Mouse (Mus musculus) embryonic facial prominence, embryonic 14.5 days (tissue): ENCODE data around the gene Magea4. TPM values are rescaled to one million over a fixed set of nuclear protein-coding genes. Genes with fewer than 3 reads are reported as not detected.

Experiments
- ATAC-seq: fragments of 200-750 bp; cut with Nextera tagmentation; 2 replicates; pipeline ENCODE4 v1.8.0; 2017; ENCODE audit warnings: low read depth, moderate number of reproducible peaks, moderate TSS enrichment
- DNase-seq: peaks from one replicate; pipeline ENCODE4 v3.0.0-alpha.2; 2015; ENCODE audit warnings: low spot score
- H3K27ac ChIP-seq: fragments of 300-500 bp; sonication (generic); replicated peaks from 2 replicates; pipeline ENCODE4 v1.5.1; 2014; ENCODE audit warnings: low read depth, mild to moderate bottlenecking, low read length, moderate library complexity
- H3K27me3 ChIP-seq: fragments of 300-500 bp; sonication (generic); replicated peaks from 2 replicates; pipeline ENCODE4 v1.6.1; 2014; ENCODE audit warnings: low read length; ENCODE audit not compliant: control insufficient read depth, insufficient read depth
- H3K36me3 ChIP-seq: fragments of 300-500 bp; sonication (generic); 2 replicates; pipeline ENCODE4 v1.6.1; 2014; ENCODE audit warnings: low read length, mixed read lengths; ENCODE audit not compliant: control insufficient read depth, insufficient read depth
- H3K4me1 ChIP-seq: fragments of 300-500 bp; sonication (generic); 2 replicates; pipeline ENCODE4 v1.6.1; 2014; ENCODE audit warnings: antibody characterized with exemption, low read length; ENCODE audit not compliant: control insufficient read depth, insufficient read depth
- H3K4me2 ChIP-seq: fragments of 300-500 bp; sonication (generic); 2 replicates; pipeline ENCODE4 v1.6.1; 2014; ENCODE audit warnings: low read depth, mild to moderate bottlenecking, low read length, moderate library complexity, mixed read lengths
- H3K4me3 ChIP-seq: fragments of 300-500 bp; sonication (generic); 2 replicates; pipeline ENCODE4 v1.5.1; 2014; ENCODE audit warnings: low read depth, mild to moderate bottlenecking, low read length
- H3K9ac ChIP-seq: fragments of 300-500 bp; sonication (generic); 2 replicates; pipeline ENCODE4 v1.6.1; 2014; ENCODE audit warnings: low read depth, mild to moderate bottlenecking, low read length, moderate library complexity, mixed read lengths
- H3K9me3 ChIP-seq: fragments of 300-500 bp; sonication (generic); 2 replicates; pipeline ENCODE4 v1.6.1; 2016; ENCODE audit warnings: low read length; ENCODE audit not compliant: control insufficient read depth
- WGBS: fragments of 180-500 bp; shearing (Covaris S2); extraction: QIAGEN DNeasy Blood & Tissue Kit; methylation state at CpG from one replicate; pipeline ENCODE4 v1.1.7; 2014; 5-methylcytosine and 5-hydroxymethylcytosine counted together
- microRNA counts: library from miRNA; unstranded; fragments of <30 nt; microRNA quantifications from one replicate; lab custom pipeline; 2017
- microRNA-seq: library from miRNA; unstranded; fragments of <30 nt; microRNA quantifications from one replicate; pipeline ENCODE4, GENCODE M21; 2016; ENCODE audit warnings: borderline number of aligned reads
- polyA plus RNA-seq: library from polyadenylated mRNA; unstranded; fragments of >200 nt; fragmentation: Nextera tagmentation; extraction: Ambion mirVana; gene quantifications from 2 replicates; pipeline ENCODE4 v1.2.1, GENCODE M21; 2014

Gene Magea4
- polyA plus RNA-seq: not detected in 2 replicates

- H3K4me3 ChIP-seq: no peak within 1 kb of the TSS
- H3K9me3 ChIP-seq: no peaks in the 10 kb centered on the region
- no peak within 1 kb of the TSS for H3K4me2 ChIP-seq
- no peak for ATAC-seq
- no peak within 1 kb of the TSS for H3K27ac ChIP-seq
- H3K36me3 ChIP-seq: no peaks in the 10 kb centered on the region
- no peak for DNase-seq
- WGBS: 86% methylated on average over 2 of the region's 2 CpGs
- H3K27me3 ChIP-seq: no peaks in the 10 kb centered on the region
- no peaks in the 10 kb centered on the region for H3K4me1 ChIP-seq
- H3K9ac ChIP-seq: no peak within 1 kb of the TSS
These were observed at the start of gene Magea4 for GRCm38 (mm10) chrX:72221717-72222116. Magea4 (plus strand) TSS chrX:72222017.

DNA sequence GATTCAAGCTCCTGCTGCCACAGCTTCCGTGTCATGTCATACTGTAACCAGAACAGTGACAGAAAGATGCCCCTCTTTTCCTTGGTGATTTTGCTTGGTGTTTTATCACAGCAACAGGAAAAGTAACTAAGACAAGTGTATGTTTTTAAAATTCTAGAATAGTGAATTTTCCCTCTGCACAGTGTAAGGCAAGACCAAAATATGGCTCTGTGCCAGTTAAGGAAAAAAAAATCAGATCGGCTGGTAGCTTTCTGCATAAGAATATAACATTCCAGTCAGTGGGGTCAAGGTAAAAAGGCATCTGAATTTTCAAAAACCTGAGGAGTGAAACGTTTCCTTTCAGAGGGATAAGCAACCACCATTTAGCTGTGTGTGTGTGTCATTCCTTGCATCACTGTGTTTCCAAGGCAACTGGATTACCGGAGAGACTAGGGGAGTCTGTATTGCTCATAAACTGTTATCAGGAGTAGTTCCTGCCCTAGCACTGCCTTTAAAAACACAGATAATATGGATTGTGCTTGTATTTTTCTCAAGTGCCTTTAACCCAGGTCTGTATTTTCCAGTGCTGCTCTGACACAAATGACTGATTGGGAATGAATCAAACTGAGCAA is 18.8 kb upstream of the Magea4 start:
- Histone ChIP-seq H3K36me3 (no peaks in the 10 kb centered on the region), H3K4me3 (no peak overlapping the region), H3K9me3 (no peaks in the 10 kb centered on the region), H3K4me2 (no peak overlapping the region), H3K27me3 (no peaks in the 10 kb centered on the region), H3K9ac (no peak overlapping the region), H3K4me1 (no peaks in the 10 kb centered on the region), H3K27ac (no peak overlapping the region)
- ATAC-seq (no peak), DNase-seq (no peak)
- 42% methylated on average over 4 of the region's 4 CpGs for WGBS

- Histone ChIP-seq H3K9ac (no peak overlapping the region), H3K27ac (no peak overlapping the region), H3K27me3 (no peaks in the 10 kb centered on the region), H3K4me3 (no peak overlapping the region), H3K9me3 (no peaks in the 10 kb centered on the region), H3K4me1 (no peaks in the 10 kb centered on the region), H3K4me2 (no peak overlapping the region), H3K36me3 (no peaks in the 10 kb centered on the region)
- ATAC-seq (no peak), DNase-seq (no peak)
- 72% methylated on average over 8 of the region's 11 CpGs for WGBS
These were observed 48.8 kb downstream of the Magea4 start for GRCm38 (mm10) chrX:72270637-72271036.

MicroRNAs encoded within 50 kb of the gene (microRNA counts, 519-probe panel; counts per million panel counts)
- 2,029 counts per million, percentile 19 among the panel's probes with 10 or more counts for microRNA mmu-miR-224 (lab: Ali Mortazavi, UCI)
- microRNA mmu-miR-452 (lab: Ali Mortazavi, UCI): 19.3 counts per million

Small RNA genes lying within 50 kb of the gene (microRNA-seq; reads per million reads assigned to microRNA genes)
- gene Mir224 (379 reads per million, percentile 66 among the genes with 10 or more reads in this experiment), gene Mir452 (35.3 reads per million, percentile 40 among the genes with 10 or more reads in this experiment)

Other genes with a start within 250 kb of the Magea4 start
- not detected in 2 replicates for gene Fate1, start 249.0 kb upstream of the Magea4 start, polyA plus RNA-seq
- 1.1 and 2.9 TPM in 2 replicates for gene Cnga2, start 230.2 kb upstream of the Magea4 start, polyA plus RNA-seq
- 3.1 and 3.6 TPM in 2 replicates for gene Gabre, start 52.8 kb downstream of the Magea4 start, polyA plus RNA-seq
- not detected in 2 replicates for gene Magea10, start 164.8 kb downstream of the Magea4 start, polyA plus RNA-seq